Mouse (Mus musculus): ENCODE measurements around the gene Swt1.
"Not testable (repeated sequence)": the region's sequence is repeated elsewhere in the genome, so short reads cannot be mapped to it uniquely, and the experiment has no call there.

The Swt1 gene

GRCm38 (mm10) chr1:151428263-151429221 is at the start of gene Swt1, which contains the start of gene Trmt1l:
Gene Swt1, minus strand, starts transcription at chr1:151428455.
Gene Trmt1l, plus strand, starts transcription at chr1:151428542.
- peak; percentile 98 to 99 for DNase-seq

DNA sequence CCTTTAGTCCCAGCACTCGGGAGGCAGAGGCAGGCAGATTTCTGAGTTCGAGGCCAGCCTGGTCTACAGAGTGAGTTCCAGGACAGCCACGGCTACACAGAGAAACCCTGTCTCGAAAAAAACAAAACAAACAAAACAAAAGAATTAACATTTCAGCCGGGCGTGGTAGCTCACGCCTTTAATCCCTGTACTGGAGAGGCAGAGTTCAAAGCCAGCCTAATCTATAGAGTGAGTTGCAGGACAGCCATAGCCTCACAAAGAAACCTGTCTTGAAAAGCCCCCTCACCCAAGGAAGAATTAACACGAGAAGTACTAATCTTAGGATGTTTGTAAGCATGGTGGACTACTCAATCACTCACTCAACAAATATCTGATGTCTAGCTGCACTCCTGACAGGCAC is 44.1 kb upstream of the Swt1 start:
- not testable (repeated sequence) for DNase-seq

- no peak for DNase-seq
Measured at GRCm38 (mm10) chr1:151471429-151471828, 43.2 kb upstream of the Swt1 start.

GRCm38 (mm10) chr1:151466571-151466970 is 38.3 kb upstream of the Swt1 start:
- no peak for DNase-seq

DNA sequence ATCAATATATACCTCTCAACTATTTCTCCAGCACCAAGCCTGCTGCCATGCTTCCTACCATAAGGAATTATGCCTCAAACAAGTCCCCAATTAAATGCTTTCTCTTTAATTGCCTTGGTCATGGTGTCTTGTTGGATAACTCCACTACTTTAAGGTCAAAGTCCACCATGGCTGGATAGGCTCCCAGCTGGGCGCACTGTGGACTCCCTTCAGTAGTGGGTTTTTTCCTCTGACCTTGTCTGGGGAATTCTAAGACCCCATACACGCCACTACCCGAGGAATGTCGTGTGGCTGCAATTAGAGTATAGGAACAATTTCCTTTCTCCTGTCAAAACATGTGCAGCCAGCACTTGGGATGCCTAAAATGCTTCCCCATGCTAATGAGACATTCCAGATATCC is 36.7 kb upstream of the Swt1 start:
- DNase-seq: peak; percentile 53 to 62

- DNase-seq: no peak
Measured at GRCm38 (mm10) chr1:151461265-151461664, 33.0 kb upstream of the Swt1 start.

DNA sequence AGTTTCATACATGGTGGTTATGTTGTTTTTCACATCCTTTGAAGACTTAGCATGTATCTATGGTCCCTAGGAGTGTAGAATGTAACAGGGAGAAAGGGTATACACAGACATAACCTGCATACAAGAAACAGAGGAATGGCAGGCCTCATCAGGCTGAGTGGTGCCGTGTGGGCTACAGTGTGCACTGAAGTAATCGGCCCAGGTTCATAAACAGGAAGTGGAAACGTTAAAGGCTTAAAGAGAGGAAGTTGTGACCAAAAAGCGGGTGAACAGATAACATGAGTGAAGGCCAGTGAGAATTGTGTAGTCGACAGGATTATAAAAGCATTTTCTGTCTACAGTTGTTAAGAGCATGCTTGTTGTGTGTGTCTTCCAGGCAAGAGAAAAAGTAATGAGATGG is 28.8 kb upstream of the Swt1 start:
- no peak for DNase-seq

GRCm38 (mm10) chr1:151451946-151452345 is 23.7 kb upstream of the Swt1 start:
- no peak for DNase-seq

DNA sequence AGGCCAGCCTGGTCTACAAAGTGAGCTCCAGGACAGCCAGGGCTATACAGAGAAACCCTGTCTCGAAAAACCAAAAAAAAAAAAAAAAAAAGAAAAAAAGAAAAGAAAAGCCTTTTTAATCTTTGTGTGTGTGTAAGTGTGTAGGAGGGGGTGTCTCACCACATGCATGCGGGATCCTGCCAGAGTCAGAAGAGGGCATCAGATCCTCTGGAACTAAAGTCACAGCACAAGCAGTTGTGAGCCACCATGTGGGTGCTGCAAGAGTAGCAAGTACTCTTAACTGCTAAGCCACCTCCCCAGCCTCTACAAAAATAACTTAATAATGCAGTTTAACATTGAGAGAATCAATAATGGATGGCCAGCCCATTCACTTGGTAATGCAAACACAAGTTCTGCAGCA is 22.6 kb upstream of the Swt1 start:
- no peak for DNase-seq

GRCm38 (mm10) chr1:151449866-151450265 is 21.6 kb upstream of the Swt1 start:
- DNase-seq: no peak

DNA sequence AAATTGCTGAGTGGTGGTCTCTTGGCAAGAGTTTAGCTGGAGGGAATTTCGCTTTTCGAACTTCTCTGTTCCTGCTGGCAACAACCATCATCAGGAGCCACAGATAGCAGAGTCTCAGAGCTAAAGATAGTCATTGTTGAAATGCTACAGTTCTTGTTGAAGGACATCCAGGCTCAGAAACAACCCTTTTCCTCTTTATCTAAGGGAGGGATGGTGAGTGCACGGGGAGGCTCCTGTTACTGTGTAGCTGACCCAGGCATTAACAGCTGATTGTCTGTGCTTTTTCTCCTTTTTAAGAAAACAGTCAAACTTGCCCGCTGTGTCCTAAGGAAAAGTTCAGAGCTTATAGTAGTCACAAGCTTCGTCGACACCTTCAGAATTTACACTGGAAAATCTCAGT is 7.2 kb upstream of the Swt1 start:
- no peak for DNase-seq

GRCm38 (mm10) chr1:151429316-151429715 is 1.1 kb upstream of the Swt1 start:
- DNase-seq: no peak

GRCm38 (mm10) chr1:151427888-151428262 is 380 bp downstream of the Swt1 start:
- DNase-seq: no peak

DNA sequence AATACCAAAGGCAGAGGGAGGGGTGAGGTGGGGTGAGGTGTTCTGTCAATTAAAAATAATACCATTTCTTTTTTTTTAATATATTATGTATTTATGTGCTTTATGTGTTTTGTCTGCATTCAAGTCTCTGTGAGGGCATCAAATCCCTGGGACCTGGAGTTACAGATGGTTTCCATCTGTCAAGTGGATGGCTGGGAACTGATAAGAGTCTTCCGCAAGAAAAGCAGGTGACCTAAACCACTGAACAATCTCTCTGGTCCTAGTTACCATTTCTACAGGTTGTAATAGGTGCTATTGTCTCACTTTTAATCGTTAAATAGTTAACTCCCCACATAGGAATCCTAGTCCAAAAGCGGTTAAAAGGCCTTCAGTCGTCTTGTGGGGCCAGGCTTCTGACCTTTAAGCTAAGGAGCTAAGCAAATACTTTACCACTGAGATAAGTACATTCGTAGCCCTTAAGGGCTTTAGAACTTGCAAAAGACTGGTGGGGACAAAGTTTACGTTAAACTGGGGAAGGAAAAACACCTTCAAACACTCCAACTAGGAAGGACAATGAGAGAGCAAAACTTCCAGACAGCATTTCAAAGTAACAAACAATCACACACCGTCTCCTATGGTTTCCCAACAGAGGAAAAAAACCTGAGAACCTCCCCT is 1.2 kb downstream of the Swt1 start:
- no peak for DNase-seq

DNA sequence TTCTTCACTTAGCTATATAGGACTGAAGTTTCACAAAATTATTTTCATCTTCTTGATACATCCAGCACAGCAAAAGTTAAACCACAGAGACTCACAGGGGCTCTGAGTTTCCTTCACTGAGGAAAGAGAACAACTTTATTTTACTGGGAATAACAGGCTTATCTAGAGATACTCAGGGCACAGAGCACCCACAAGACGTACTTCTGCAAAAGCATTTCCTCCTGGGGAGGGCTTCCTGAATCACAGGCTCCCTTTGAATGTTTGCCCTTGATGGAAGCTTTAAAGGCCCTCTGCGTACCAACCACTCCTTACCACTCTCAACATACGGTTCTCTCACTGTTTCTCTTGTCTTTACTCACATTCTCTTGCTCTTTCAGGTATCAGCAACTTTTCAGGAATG is 6.1 kb downstream of the Swt1 start:
- DNase-seq: no peak

- no peak for DNase-seq
Measured at GRCm38 (mm10) chr1:151409827-151410226, 18.4 kb downstream of the Swt1 start.

GRCm38 (mm10) chr1:151390029-151390428 is 38.2 kb downstream of the Swt1 start:
- peak in 1 of 2 experiments; percentile 57 for DNase-seq

DNA sequence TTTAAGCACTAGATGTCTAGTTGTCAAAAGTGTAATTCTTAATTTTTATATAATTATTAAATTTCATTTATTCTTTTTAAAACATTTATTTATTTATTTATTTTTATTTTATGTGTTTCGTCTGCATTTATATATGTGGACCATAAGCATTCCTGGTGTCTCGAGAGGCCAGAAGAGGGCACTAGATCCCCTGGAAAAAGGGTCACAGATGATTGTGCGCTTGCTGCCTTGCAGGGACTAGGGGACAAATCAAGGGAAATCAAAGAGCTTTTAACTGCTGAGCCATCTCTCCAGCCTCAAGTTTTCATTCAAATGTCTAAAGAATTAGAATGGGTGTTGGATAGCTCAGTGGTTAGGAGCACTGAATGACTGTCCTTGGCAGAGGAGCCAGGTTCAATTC is 50.9 kb downstream of the Swt1 start:
- DNase-seq: no peak

DNA sequence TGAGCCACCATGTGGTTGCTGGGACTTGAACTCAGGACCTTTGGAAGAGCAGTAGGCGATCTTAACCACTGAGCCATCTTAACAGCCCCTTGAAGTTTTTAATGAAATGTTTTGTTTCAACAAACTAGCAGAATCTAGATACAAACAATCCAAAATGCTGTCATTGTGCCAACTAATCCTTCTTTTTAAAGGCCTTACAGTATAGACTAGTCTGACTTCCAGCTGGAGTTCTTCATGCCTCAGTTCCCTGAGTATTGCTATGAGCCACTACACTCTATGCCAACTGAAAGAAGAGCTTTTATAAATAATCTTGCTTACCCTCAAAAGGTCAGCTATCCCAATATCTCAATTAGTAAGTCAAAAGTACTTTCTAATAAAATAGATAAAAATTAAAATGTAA is 55.4 kb downstream of the Swt1 start:
- DNase-seq: no peak

DNA sequence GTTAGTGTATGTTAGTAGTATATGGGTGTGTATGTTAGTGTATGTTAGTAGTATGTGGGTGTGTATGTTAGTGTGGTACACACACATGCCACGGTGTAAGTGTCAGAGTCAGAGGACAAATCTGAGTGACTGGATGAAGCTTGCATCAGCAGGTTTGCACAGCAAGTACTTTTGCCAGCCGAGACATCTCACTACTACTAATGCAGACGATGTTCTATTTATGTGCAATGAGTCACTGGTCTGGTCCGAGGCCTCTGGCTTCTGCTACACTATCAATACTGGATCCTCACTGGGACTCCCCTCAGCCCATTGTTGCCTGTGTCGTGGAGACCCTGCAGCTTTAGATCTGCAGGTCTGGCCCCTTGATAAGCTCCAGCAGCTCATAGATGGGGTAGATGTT is 56.7 kb downstream of the Swt1 start:
- no peak for DNase-seq

DNA sequence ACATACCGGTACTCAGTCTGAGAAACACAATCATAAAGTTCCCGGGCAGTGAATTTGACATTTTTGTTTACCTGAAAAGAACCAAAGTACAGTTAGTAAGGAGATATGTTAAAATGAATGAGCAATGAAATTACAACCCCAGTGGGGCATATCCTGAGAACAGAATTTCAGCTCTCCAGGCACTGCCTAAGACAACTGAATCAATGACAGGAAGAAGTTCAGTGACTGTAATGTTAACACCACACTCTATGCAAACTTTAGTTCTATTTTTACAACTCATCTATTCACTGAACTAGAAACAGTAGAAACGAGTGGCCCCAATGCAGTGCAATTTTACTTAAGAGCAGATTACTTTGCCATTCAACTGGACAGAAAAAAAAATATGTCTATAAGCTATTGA is 57.7 kb downstream of the Swt1 start:
- DNase-seq: no peak

DNA sequence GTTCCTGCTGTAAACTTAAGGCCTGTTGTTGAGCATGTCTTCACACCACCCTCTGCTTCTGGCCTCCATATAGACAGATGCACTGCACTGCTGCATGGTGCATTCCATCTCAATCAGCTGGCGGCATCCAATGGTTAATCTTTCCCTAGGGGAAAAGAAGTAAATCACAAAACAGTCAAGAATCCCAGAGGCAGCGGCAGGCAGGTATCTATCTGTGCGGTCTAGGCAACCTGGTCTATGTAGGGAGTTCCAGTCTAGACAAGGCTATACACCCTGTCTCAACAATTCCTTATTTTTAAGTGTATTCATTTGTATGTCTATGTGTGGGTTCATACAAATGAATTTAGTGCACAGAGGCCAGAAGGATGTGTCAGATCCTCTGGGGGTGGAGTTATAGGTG is 59.8 kb downstream of the Swt1 start:
- DNase-seq: no peak

DNA sequence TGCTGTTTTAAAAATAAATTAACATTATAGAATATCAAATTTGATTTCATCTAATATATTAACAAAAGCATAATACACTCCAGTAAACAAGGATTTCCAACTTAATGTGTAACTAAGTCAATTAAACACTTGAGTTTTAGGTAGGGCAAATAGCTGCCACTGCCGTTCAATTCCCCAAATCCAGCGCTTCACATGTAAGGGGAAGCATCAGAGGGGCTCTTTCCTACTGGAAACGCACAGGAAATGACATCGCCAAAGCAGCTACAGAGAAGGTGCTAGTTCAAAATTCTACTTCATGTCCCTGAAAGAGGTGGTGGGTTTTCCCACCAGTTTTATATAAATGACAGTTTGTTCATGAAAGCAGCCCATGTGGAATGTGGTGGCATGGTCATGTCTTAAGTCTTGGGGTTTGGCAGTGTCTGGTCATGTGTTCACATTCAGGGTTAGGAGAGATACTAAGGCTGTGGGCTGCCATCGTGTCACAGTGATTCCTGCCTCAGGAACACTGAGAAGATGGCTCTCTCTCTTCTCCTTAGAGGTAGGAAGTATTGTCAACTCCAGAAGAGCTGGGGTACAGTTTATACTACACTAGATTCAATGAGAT is 60.4 kb downstream of the Swt1 start:
- no peak for DNase-seq
